Mouse (Mus musculus): ENCODE results near the gene Spo11.

The Spo11 gene

GRCm38 (mm10) chr2:172977409-172978130, at the start of gene Spo11:
Gene Spo11 (plus strand): TSS chr2:172977700.
- no peak for DNase-seq (ENCODE audit: extremely low read depth, low read depth, low spot score)

- no peak for DNase-seq (ENCODE audit: extremely low read depth, low read depth, low spot score)
Observed at GRCm38 (mm10) chr2:172929905-172930436, 47.5 kb upstream of the Spo11 start.

- DNase-seq (ENCODE audit: extremely low read depth, low read depth, low spot score): peak; percentile 72
Observed at GRCm38 (mm10) chr2:172931137-172931898, 46.2 kb upstream of the Spo11 start.

- no peak for DNase-seq (ENCODE audit: extremely low read depth, low read depth, low spot score)
Observed at GRCm38 (mm10) chr2:172933631-172934419, 43.7 kb upstream of the Spo11 start.

GRCm38 (mm10) chr2:172934420-172934788, 43.1 kb upstream of the Spo11 start:
- DNase-seq (ENCODE audit: extremely low read depth, low read depth, low spot score): no peak

GRCm38 (mm10) chr2:172934891-172935740, 42.4 kb upstream of the Spo11 start:
- no peak for DNase-seq (ENCODE audit: extremely low read depth, low read depth, low spot score)

GRCm38 (mm10) chr2:172935776-172936562, 41.5 kb upstream of the Spo11 start:
- DNase-seq (ENCODE audit: extremely low read depth, low read depth, low spot score): no peak

GRCm38 (mm10) chr2:172936844-172937243, 40.7 kb upstream of the Spo11 start:
- DNase-seq (ENCODE audit: extremely low read depth, low read depth, low spot score): no peak

GRCm38 (mm10) chr2:172937326-172938190, 39.9 kb upstream of the Spo11 start:
- DNase-seq (ENCODE audit: extremely low read depth, low read depth, low spot score): no peak

- no peak for DNase-seq (ENCODE audit: extremely low read depth, low read depth, low spot score)
Observed at GRCm38 (mm10) chr2:172938761-172939638, 38.5 kb upstream of the Spo11 start.

GRCm38 (mm10) chr2:172939639-172940002, 37.9 kb upstream of the Spo11 start:
- DNase-seq (ENCODE audit: extremely low read depth, low read depth, low spot score): no peak

- DNase-seq (ENCODE audit: extremely low read depth, low read depth, low spot score): no peak
Observed at GRCm38 (mm10) chr2:172940003-172940798, 37.3 kb upstream of the Spo11 start, which contains the start of gene Bmp7. Gene Bmp7 (minus strand): TSS chr2:172940321.

- DNase-seq (ENCODE audit: extremely low read depth, low read depth, low spot score): no peak
Observed at GRCm38 (mm10) chr2:172940799-172941163, 36.7 kb upstream of the Spo11 start.

GRCm38 (mm10) chr2:172949051-172949450, 28.4 kb upstream of the Spo11 start:
- DNase-seq (ENCODE audit: extremely low read depth, low read depth, low spot score): no peak

- no peak for DNase-seq (ENCODE audit: extremely low read depth, low read depth, low spot score)
Observed at GRCm38 (mm10) chr2:172950119-172950676, 27.3 kb upstream of the Spo11 start.

- DNase-seq (ENCODE audit: extremely low read depth, low read depth, low spot score): no peak
Observed at GRCm38 (mm10) chr2:172950722-172951121, 26.8 kb upstream of the Spo11 start.

- DNase-seq (ENCODE audit: extremely low read depth, low read depth, low spot score): no peak
Observed at GRCm38 (mm10) chr2:172951976-172952375, 25.5 kb upstream of the Spo11 start.

All from fat pad, adult 2 months (tissue).